Mouse (Mus musculus): ENCODE results near the gene Slc46a3. TPM values are rescaled to one million over a fixed set of nuclear protein-coding genes. Genes with fewer than 3 reads are reported as not detected.

The Slc46a3 gene
- total and polyA plus RNA-seq, 3 experiments, result 4.8 to 6.6 (median 6.5) TPM

GRCm38 (mm10) chr5:147832842-147833241 is 61.8 kb downstream of the Slc46a3 start:
- H3K36me3 ChIP-seq (replicated peaks in 1 of 2; ENCODE audit: control insufficient read depth in 1 of 2, insufficient read depth in 1 of 2, low read length in 1 of 2), result no peaks in the 10 kb centered on the region
- H3K27ac ChIP-seq (ENCODE audit: insufficient read depth, low read depth), result no peak overlapping the region
- H3K4me2 ChIP-seq (ENCODE audit: insufficient read depth, low read depth, poor library complexity, severe bottlenecking), result no peak overlapping the region
- TF ChIP-seq EP300 (IDR thresholded peaks at IDR 0.05; ENCODE audit: low read length) (no peak), MEF2A (IDR thresholded peaks at IDR 0.05; ENCODE audit: borderline replicate concordance, low read depth, low read length) (no peak), NRF1 (IDR thresholded peaks at IDR 0.05; ENCODE audit: low read depth, low read length) (no peak), SMC3 (IDR thresholded peaks at IDR 0.05; ENCODE audit: low read depth, low read length) (no peak), TBP (conservative IDR thresholded peaks at IDR 0.05; ENCODE audit: low read depth, low read length) (no peak), ELF1 (IDR thresholded peaks at IDR 0.05; ENCODE audit: low read depth, low read length) (no peak), USF1 (IDR thresholded peaks at IDR 0.05; ENCODE audit: low read depth, low read length) (no peak), USF2 (conservative IDR thresholded peaks at IDR 0.05; ENCODE audit: low read depth, low read length) (no peak), ZMIZ1 (IDR thresholded peaks at IDR 0.05; ENCODE audit: low read depth, low read length) (no peak), RAD21 (IDR thresholded peaks at IDR 0.05; ENCODE audit: low read depth, low read length) (no peak), POLR2A (IDR thresholded peaks at IDR 0.05; ENCODE audit: low read depth, low read length) (no peak), RCOR1 (conservative IDR thresholded peaks at IDR 0.05; ENCODE audit: low read depth, low read length) (no peak)
- no peak overlapping the region for H3K4me3 ChIP-seq (replicated peaks in 1 of 3; ENCODE audit: low read depth in 2 of 3, low read length in 2 of 3, poor library complexity in 1 of 3)
- in situ Hi-C loops (cut with MboI; ENCODE audit: low pct_ligation_motif_present, low pct_unique_long_range_greater_than_20kb, low sequenced_read_pairs), result no loop called here
- no peaks in the 10 kb centered on the region for H3K79me2 ChIP-seq (replicated peaks; ENCODE audit: control insufficient read depth, extremely low read depth, insufficient read depth, poor library complexity, severe bottlenecking)
- no peaks in the 10 kb centered on the region for H3K9me3 ChIP-seq (replicated peaks; ENCODE audit: low read length)
- DNase-seq (ENCODE audit: extremely low read depth), result no peak
- no peaks in the 10 kb centered on the region for H3K27me3 ChIP-seq (replicated peaks)
- dilution Hi-C loops (cut with MboI; ENCODE audit: extremely low pct_ligation_motif_present, extremely low pct_unique_long_range_greater_than_20kb, low sequenced_read_pairs), result no loop called here
- no peaks in the 10 kb centered on the region for H3K4me1 ChIP-seq (ENCODE audit: control insufficient read depth in 1 of 2, insufficient read depth in 2 of 2)
- no peak overlapping the region for H3K9ac ChIP-seq (ENCODE audit: insufficient read depth, low read depth)

GRCm38 (mm10) chr5:147828846-147829245 is 65.8 kb downstream of the Slc46a3 start:
- H3K27ac ChIP-seq (ENCODE audit: insufficient read depth, low read depth), result no peak overlapping the region
- no peaks in the 10 kb centered on the region for H3K36me3 ChIP-seq (replicated peaks in 1 of 2; ENCODE audit: control insufficient read depth in 1 of 2, insufficient read depth in 1 of 2, low read length in 1 of 2)
- TF ChIP-seq ZC3H11A (IDR thresholded peaks at IDR 0.05; ENCODE audit: low read depth, low read length), result no peak
- TF ChIP-seq JUN (IDR thresholded peaks at IDR 0.05; ENCODE audit: insufficient read depth, low read depth, low read length), result no peak
- TF ChIP-seq POLR2AphosphoS2 (IDR thresholded peaks at IDR 0.05; ENCODE audit: low read depth, low read length), result no peak
- TF ChIP-seq UBTF (IDR thresholded peaks at IDR 0.05; ENCODE audit: low read depth, low read length), result no peak
- no peak for TF ChIP-seq MYC (IDR thresholded peaks at IDR 0.05; ENCODE audit: low read depth, low read length)
- no peak for TF ChIP-seq TCF12 (IDR thresholded peaks at IDR 0.05; ENCODE audit: low read depth, low read length)
- no peak for TF ChIP-seq KAT2A (IDR thresholded peaks at IDR 0.05; ENCODE audit: insufficient replicate concordance, low read length)
- TF ChIP-seq CTCF (conservative IDR thresholded peaks at IDR 0.05 in 1 of 2, IDR thresholded peaks at IDR 0.05 in 1 of 2; ENCODE audit: low read depth in 2 of 2, low read length in 2 of 2), result no peak
- no peak for TF ChIP-seq SIN3A (IDR thresholded peaks at IDR 0.05; ENCODE audit: low read length)
- no peak for TF ChIP-seq NELFE (IDR thresholded peaks at IDR 0.05; ENCODE audit: low read depth, low read length)
- TF ChIP-seq MAFK (IDR thresholded peaks at IDR 0.05; ENCODE audit: insufficient replicate concordance, low read length), result no peak
- TF ChIP-seq JUND (conservative IDR thresholded peaks at IDR 0.05; ENCODE audit: low read depth, low read length), result no peak
- TF ChIP-seq ZKSCAN1 (IDR thresholded peaks at IDR 0.05; ENCODE audit: borderline replicate concordance, low read depth, low read length), result no peak
- no peak for TF ChIP-seq RCOR1 (conservative IDR thresholded peaks at IDR 0.05; ENCODE audit: low read depth, low read length)
- TF ChIP-seq CHD1 (IDR thresholded peaks at IDR 0.05; ENCODE audit: low read depth, low read length), result no peak
- TF ChIP-seq BHLHE40 (IDR thresholded peaks at IDR 0.05; ENCODE audit: low read depth, low read length), result no peak
- TF ChIP-seq MXI1 (IDR thresholded peaks at IDR 0.05; ENCODE audit: low read depth, low read length), result no peak
- in situ Hi-C loops (cut with MboI; ENCODE audit: low pct_ligation_motif_present, low pct_unique_long_range_greater_than_20kb, low sequenced_read_pairs), result no loop called here
- H3K9ac ChIP-seq (ENCODE audit: insufficient read depth, low read depth), result no peak overlapping the region
- H3K4me1 ChIP-seq (ENCODE audit: control insufficient read depth in 1 of 2, insufficient read depth in 2 of 2), result peaks cover 0 to 7% of the 10 kb centered on the region in 2 experiments; a peak in 2 of 4 replicates
- dilution Hi-C loops (cut with MboI; ENCODE audit: extremely low pct_ligation_motif_present, extremely low pct_unique_long_range_greater_than_20kb, low sequenced_read_pairs), result no loop called here
- H3K4me3 ChIP-seq (replicated peaks in 1 of 3; ENCODE audit: low read depth in 2 of 3, low read length in 2 of 3, poor library complexity in 1 of 3), result no peak overlapping the region
- H3K4me2 ChIP-seq (ENCODE audit: insufficient read depth, low read depth, poor library complexity, severe bottlenecking), result no peak overlapping the region
- H3K27me3 ChIP-seq (replicated peaks), result no peaks in the 10 kb centered on the region
- DNase-seq (ENCODE audit: extremely low read depth), result no peak
- H3K79me2 ChIP-seq (replicated peaks; ENCODE audit: control insufficient read depth, extremely low read depth, insufficient read depth, poor library complexity, severe bottlenecking), result no peaks in the 10 kb centered on the region
- H3K9me3 ChIP-seq (replicated peaks; ENCODE audit: low read length), result no peaks in the 10 kb centered on the region
